Mouse (Mus musculus) cerebellum, adult 18-20 months (tissue): ENCODE results near the gene Agfg2.
A peak's percentile ranks its signal among the peaks of the same experiment; 100 is the strongest.

ENCODE experiments used
- DNase-seq, 2 experiments: peaks; one replicate each; pipeline ENCODE4 v3.0.0; 2021

Agfg2 gene

DNA sequence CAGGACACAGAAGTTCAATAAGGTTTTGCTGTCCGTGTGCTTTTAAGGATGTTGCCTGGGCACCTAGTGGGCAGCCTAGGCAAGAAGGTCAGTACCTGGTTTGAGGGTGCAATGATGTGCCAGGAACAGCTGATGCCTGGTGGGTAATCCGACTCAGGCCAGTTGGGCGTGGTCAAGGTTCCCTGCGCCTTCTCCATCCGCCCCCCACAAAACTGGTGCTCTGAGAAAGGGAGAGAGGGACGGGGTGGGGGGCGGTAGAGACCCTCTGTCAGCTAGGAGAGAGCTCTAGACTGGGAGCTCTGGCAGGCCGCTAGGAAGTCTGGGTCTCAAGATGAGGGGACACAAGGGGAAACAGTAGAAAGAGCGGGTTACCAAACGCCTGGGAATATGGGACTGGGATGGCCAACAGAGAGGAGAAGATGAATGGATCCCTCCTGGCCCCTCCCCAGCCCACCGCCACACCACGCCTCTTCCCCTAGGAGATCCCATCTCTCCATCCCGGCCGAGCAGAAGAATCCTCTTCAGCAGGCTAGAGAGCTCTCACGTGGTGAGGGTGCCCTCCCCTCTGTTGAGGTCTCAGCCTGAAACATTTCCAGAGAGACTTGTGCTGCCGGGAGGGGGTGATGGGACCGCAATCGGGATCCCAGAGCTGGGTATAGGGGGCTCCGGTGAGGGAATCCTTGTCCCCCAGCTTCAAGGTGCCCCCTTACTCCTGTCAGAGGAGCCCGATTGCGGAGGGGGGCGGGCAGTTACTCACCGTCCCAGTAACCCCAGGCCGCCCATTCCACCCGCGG lies 76.5 kb downstream of the Agfg2 start:
- no peak for DNase-seq

GRCm38 (mm10) chr5:137601365-137601729 lies 83.2 kb downstream of the Agfg2 start:
- DNase-seq = peak in 1 of 2 experiments; percentile 23

DNA sequence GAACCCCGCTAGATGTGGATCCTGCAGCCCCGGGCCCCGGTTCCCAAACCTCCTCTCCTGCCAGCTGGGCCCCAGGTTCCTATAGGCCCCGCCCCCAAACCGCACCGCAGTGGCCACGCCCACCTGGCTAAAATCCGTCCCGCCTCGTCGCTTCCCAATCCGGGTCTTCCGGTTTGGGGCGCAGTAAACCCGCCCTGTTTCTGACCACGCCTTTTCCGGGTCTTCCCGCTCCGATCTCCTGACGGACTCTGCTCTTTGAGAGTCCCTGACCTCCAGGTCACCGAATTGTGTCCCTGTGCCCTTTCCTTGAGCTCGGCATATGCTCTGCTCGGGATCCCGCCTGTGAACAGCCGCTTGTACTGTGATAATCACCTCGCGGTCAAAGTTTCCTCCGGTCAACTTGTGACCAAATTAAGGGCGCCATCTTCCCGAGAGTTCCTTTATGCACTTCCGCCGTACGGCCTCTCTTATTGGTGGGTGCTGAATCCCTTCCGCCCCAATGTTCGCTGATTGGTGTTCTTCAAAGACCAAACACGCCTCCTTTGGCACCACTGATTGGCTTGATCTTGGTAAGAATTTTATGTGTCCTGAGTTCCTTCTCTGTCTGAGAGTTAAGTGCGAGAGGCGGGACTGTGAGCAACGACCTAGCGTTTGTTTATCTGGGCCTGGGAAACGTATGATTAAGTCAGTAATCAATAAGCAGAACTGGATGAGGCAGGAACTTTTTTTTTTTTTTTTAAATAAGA lies 83.7 kb downstream of the Agfg2 start, which contains the start of gene Mospd3:
Gene Mospd3, minus strand, starts transcription at position 440 of the 746 bp plus-strand sequence.
- peak; percentile 95 to 96 for DNase-seq
